Mouse (Mus musculus) frontal cortex, postnatal 25 days (tissue): ENCODE data around the gene Slco3a1.

ENCODE experiments used
- DNase-seq, 2 experiments: peaks; one replicate each; pipeline ENCODE4 v3.0.0; 2022; ENCODE audit warnings: low spot score in 2 of 2

The Slco3a1 gene

DNA sequence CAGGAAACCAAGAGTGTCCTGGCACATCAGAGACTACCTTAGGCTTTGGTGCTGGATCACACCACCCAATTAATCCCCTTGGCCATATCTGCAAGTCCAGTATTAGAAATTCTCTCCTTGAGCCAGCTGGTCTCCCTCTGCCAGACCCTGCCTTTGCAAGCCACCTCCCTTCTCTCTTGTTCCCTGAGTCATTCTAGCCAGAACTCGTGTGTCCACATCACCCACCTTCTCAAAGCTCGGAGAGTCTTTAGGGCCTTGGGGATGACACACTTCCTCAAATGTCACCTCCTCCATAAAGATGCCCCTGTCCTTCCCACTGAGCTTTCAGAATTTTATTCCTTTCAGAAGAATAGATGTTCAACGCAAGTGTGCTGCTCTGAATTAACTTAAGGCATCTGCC is 172.3 kb downstream of the Slco3a1 start:
- no peak for DNase-seq

DNA sequence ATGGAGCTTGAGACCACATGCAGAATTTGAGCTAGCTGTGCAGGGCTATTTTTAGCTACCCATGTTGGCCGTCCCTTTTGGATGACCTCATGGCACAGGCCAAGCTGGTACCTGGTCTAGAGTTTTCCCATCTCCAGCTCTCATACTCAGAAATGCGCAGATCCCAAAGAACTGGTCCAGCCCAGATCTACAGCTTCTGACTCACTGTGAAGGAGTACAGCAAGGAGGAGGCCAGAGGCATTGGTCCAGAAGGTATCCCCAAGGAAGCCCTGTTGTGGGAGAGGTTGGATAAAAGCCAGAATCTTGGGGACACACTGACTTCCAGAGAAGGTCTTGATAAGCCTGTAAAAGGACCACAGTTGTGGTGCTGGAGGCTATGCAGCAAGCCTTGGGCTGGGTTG is 172.7 kb downstream of the Slco3a1 start:
- no peak for DNase-seq

DNA sequence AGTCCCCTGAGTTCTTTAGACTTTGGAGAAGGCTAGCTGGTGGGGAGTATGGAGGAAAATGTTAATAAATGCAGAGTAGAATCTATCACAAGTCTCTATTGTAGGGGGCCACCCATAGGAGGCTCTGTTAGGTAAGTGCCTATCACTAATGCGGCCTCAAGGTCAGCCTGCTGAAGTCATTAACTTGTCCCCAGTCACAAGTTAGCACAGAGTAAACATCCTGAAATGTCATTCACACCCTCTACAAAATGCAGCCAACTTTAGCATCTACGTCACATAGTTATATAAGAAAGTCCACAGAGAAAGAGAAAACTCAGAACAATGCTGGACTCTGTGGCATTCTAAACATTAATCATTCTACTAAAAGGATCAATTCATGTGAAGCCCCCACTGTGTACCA is 173.5 kb downstream of the Slco3a1 start:
- DNase-seq = no peak

DNA sequence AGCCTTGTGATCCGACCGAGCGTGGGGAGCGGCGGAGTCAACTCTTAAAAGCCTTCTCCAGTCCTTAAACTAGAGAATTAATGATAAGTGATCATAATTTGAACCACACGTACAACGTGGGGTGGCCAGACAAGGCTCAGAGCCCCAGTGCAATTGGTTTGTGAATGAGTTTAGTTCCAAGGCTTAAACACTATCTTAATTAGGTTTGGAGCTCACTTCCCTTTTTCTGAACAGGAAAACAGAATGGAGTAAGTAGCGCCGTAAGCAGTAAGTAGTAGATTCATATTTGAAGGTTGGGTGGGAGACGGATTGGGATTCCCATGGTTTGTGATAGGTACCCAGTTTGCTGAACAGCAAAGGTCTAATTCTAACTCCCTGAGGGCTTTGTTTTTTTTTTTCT is 176.7 kb downstream of the Slco3a1 start:
- no peak for DNase-seq

DNA sequence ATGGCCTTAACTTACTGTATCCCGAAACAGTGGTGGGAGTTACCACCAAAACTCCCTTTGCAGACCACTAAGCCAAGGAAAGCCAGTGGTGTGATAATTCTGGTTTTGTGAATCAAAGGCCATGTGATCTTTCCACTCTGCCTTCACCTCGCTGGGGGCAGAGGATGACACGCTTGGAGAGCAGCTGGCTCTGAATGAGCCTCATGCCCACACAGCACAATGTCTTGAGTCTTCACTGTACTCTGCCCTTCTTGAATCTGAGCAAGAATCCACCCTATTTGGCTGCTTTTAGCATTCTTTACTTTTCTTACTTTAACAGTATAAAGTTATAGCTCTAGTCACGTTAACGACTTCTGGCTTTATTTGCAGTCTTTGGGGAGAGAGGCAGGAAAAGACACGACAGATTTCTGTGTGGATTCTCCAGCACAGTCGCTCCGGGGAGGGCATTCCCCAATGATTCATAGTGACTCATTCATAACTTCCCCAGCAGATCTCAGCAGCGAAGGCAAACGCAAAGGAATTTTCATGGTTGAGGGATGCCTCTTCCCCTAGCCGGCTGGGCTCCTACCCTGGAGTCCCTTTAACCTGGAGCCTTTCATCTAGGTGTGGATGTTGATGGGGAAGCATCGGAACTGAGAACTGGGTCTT is 178.1 kb downstream of the Slco3a1 start:
- peak in 1 of 2 experiments; percentile 37 for DNase-seq

DNA sequence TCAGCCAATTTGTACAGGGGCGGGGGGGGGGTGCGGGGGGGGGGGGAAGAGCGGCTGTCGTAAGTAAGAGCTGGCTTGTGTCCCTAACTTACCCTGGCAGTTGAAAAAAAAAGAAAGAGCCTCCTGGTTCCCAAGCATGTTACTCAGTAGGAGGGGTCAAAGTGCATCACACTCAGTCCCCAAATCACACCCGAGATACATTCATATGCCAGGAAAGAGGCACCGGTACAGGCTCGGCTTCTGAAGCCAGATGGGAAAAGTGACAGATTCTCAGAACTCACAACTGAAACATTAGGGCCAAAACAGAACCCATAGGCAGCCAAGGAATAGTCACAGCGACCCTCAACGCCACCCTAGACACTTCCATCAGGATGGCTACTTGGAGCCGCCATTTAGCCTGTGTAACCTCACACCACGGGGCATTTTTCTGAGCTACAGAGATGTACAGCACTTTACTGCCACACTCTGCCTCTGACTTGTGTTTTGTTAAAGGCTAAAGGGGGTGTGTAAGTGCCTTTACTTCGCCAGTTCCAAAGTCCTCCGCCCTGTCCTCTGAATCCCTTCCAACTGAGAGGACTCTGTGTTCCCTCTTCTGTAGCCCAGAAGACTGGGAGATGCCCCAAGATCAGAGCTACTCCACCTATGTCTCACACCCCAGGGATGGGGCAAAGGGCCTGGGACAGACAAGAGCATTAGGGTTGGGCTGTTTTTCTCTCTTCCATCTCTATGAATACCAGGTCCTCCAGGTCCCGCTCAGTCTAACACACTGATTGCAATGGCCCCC is 179.2 kb downstream of the Slco3a1 start:
- DNase-seq = no peak

DNA sequence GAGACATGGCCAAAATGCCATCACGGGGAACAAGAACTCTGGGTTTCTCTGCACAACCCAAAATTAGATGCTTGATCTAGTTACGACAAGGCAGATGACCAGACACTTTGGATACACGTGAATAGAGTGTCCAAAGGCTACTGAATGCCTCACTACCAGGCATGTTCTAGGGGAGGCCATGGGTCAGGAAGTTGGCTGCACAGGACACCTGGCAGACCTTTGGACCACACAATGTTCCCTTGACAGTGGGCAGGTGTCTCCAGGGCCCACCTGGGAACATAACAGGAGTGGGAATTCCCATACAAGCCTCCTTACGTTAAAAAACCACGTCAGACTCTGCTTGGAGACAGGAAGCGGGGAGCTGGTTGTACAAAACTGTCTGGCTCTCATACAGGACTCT is 181.5 kb downstream of the Slco3a1 start:
- DNase-seq = no peak

DNA sequence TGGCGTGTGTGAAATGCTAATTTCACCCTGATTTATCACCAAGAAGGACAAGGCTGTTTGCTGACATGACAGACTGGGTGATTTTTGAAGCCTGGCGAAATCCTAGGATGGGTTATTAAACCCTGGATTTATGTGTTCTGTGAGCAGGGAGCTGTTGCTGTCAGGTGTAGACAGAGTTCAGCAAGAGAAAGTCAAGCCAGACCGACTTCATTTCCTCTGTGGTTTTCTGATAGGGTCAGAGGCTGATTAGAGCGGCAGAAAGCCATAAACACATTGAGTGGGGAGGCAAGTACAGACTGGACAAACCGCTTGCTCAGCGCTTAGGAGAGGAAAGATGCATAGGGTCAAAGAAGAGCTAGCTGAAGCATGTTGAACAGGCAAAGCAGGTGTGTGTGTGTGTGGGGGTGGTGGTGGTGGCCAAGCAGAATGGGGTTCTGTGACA is 182.4 kb downstream of the Slco3a1 start:
- no peak for DNase-seq

DNA sequence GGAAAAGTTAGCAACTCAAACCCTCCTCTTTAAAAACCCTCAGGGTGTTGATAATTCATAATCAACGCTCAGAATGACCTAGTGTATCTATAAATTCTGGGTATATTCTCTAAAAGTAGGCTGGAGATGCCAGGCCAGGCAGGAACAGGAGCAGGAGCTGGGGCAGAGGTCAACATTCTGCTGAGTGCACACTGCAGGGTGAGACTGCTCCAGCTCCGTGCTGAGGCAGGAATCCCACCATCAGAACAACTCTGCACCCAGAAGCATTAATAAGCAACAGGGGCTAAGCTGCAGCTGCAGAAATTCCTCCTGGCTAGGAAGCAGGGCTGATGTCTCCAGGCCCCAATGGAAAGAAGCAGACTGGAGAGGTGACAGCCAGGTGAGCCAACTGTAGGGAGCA is 182.9 kb downstream of the Slco3a1 start:
- DNase-seq = no peak

DNA sequence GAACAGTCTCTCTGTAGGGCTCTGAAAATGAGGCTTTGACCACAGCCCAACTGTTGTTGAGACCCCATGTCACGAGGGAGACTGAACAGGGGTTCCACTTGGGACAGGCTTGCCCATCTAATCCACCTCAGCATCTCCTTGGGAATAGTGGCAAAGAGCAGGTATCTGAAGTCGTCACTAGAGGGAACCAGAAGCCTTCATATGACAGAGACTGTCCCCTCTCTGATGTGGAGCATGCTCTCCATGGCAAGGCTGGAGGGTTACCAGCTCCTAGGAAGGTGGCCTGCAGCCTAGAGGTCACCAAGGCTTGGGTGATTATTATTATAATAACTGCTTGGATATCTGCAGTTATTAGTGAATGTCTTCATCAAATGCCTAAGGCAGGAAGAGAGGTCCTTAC is 183.4 kb downstream of the Slco3a1 start:
- DNase-seq = no peak

DNA sequence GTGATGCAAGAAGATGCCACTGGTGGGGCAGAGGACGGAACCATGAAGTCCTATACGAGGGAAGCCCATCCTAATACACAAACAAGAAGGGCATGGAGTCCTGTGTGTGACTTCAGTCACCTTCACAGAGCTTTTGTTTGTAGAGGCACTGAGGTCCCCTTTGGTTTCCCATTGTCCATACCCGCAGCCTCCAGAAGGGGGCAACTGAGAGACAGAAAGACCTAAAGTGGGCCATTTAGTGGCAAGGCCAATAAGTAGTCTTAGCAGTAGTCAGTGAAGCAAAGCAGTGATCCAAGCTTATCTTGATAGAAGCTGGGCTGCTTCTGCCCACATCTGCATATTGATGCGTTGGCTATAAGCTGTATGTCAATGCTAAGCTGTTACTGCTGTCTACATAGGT is 184.9 kb downstream of the Slco3a1 start:
- DNase-seq = no peak

DNA sequence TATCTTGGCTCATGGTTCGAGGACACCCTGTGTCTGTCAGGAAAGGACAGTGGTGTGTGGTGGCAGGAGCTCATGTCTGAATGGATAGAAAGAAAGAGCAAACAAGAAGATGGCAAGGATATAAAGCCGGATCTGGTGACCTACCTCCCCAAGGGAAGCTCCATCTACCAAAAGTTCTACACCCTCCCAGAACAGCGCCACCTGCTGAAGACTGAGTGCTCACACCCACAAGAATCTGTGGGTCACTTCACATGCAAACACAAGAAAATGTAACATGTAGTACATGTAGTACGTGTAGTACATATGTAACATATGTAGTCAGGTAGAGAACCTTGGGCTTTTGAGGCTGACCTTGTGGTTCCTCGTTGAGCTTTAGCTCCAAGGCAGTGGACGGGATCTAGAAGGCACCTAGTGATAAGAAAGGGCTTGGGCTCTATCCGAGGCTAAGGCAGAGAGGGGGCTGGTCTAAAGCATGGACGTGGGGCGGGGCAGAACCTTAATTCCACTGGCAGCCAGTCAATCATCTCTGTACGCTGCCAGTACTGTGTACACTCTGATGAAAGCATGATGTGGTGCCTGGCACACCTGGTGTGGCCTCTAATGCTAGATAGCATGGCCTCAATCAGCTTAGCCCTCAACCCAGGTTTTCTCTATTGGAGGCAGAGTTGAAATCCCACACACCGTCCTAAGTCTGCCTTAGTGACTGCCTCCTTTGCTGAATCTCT is 186.2 kb downstream of the Slco3a1 start:
- DNase-seq = no peak

DNA sequence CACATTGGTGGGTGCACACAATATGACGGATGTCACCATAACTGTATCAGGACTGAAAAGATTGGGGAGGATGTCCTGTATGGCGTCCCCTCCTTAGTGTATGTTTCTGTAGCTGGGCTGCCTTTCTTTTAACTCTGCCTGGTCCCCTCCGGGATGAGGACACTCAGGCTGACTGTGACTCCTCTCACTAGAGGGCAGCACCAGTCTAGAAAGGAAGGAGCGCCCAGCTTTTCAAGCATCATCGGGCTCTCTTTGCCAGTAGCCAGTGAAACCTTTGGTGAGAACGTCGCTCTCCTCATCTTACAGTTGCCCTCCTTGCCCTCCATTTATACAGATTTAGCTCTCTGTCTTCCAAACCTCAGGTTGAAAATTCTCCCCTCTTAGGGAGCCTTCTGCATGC is 187.2 kb downstream of the Slco3a1 start:
- no peak for DNase-seq

DNA sequence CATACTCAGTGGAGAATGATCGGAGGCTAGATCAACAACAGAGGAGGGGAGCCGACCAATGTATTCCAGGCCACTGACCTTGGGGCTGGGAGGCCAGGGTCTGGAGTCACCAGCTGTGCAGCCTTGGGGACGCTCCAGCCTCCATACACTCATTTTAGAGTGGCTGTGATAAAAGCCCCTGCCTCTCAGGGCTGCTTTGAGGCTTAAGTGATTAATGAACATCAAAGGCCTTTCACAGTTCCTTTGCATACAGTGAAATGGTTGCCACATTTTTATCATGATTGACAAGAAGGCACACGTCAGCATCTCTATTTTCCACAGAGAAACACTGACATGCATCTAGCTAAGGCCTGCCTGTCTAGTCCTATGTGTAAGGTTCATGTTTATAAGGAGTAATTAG is 189.0 kb downstream of the Slco3a1 start:
- no peak for DNase-seq

DNA sequence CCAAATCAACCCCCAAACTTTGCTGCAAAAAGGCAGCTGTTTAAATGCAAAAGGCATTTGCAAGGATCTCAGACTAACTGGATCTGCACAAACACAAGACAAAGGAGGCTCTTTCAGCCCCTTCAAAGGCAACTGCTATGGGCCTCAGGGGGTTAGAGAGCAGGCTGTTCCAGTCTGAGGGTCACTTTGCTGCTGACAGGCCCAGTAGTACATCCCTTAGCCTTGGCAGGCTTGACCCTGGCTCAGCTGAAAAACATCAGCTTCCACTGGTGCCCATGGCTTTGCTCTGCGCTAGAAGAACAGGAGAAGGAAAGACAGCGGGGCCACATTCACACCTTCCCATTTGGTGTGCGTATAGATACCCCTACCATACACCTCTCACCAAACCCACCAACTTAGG is 189.6 kb downstream of the Slco3a1 start:
- no peak for DNase-seq

DNA sequence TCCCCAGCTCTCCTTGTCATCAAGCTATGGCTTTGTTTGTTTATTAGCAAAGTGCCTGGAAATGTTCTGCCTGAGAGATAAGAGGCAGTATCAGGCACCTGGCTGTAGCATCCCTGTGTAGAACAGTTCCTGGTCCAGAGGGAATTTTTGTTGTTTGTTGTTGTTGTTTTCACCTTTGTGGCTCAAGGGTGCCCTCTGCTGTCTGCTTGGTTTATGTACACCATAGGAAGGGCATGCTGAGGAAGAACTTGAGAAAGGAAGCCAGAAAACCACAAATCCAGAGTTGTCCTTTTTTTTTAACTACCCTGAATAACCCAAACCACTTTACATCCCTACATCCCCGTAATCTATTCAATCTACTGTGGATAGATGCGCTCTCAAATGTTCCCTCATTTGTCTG is 191.1 kb downstream of the Slco3a1 start:
- no peak for DNase-seq

DNA sequence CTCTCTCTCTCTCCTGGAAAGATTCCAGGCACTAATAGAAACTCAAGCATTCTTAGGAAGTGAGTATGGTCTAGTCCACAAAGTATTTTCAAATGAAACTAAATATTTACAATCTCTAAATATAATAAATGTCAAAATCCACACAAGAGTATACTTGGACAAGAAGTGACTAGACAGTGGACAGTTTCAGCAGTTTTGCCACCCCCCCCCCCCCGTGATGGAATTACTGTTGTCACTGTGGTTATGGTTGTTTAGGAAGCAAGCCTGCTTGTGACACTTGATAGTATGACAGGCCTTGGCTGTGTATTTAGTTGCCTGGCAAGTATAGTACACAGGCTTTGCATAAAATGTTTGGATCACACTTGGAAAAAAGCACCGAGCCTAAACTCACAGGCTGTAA is 192.9 kb downstream of the Slco3a1 start:
- DNase-seq = no peak

DNA sequence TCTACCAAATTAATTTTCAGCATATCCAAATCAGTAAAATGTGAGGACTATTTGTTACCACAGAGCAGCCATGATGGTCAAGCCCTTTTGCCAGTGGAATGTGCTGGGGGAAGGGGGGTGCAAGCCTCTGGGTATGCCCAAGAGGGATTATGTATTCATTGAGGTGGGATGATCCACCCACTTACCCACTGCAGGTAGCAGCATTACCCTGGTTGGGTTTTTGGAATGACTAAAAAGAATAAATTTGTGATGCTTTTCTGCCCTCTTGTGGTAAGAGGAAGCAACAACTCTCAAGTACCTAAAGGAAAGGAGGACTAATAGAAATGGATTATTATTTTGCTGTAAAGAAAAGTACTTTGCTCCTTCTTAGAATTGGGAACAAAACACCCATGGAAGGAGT is 197.6 kb downstream of the Slco3a1 start:
- DNase-seq = no peak

DNA sequence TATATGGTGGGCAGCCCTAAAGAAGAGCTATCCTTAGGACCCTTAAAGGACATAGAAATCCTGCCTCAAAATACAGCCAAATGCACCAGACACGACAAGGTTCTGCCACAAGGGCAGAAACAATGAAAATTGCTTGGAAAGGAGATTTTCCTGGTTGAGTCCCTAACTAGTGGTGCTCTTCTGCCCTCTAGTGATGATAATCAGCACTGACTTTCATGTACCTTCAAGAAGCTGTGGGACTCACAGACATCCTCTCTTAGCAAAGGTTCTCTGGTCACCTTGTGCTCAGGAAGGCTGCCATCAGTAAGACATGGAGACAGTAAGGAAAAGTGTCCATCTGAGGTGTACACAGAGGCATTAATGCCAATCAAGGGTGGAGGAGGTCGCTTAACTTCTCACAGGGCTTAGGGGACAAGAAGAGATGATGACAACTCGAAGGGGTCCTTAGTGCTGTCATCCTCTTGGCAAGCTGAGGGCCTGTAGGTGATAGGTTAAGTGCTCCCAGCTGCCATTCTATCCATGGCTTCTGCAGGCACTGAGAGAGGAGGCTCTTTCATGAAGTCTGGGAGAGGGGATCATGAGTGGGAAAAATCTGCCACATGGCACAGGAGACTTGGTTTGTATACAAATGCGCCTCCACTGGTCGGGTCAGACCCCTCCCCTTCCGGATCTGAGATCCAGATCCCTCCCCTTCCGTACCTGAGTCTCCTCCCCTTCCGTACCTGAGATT is 199.9 kb downstream of the Slco3a1 start:
- DNase-seq = peak in 1 of 2 experiments; percentile 53

DNA sequence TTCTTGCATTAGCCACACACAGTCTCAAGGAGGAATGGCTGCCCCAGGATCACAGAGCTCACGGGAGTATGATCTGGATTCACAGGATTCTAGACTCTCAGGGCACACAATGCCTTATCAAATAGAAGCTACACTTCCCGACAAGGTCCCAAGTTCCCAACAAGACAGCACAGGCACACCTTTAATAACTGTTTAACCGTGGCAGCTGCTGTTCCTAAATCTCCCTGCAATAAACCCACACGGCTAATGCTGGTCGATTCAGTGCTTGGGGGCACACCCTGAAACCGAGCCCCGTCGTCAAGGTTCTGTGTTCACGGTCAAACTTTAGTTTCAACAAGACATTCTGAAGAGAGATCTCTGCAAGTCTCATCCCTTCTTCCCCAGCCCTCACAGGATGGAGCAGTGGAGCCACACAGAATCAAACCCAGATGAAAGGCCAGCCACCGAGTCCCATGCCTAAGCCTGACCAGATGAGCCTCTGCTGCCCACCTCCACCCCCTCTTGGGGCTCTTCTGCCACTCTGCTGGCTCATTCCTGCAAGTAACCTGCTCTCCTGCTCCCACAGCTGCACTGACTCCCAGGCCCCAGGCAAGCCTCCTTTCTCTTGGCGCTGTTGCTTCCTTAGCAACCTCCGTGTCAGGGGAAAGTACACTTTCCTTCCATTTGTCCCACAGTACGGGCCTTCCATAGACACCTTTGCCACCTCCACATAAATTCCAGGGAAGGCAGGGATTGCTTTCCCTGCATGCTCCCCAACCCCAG is 200.7 kb downstream of the Slco3a1 start:
- no peak for DNase-seq

DNA sequence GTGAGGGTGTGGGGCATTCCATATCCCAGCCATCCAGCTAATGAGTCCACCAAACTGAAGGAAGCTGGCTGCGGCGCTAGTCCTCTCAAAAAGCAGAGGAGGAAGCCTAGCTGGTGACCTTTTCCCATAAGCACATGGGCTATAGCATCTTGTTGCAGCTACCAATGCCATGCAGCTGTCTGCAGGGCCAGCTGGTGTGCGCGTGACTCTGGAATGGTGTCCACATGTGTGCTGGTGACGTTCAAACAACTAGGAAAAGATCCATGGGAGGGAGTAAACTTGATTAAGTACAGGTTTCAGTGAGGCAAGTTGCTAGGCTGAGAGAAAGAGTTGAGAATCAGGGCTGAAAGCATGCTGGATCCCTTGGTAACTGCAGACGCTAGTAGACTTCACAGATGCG is 201.3 kb downstream of the Slco3a1 start:
- no peak for DNase-seq
